Mouse (Mus musculus) liver, embryonic 14.5 days (tissue): ENCODE results near the gene Minos1. TPM values are rescaled to one million over a fixed set of nuclear protein-coding genes. Genes with fewer than 3 reads are reported as not detected.

ENCODE experiments used
- ATAC-seq: fragments of 200-750 bp; cut with Nextera tagmentation; 2 replicates; pipeline ENCODE4 v1.8.0; 2017; ENCODE audit warnings: moderate number of reproducible peaks, mild to moderate bottlenecking, moderate library complexity; ENCODE audit not compliant: insufficient read depth
- DNase-seq, 3 experiments: peaks; one replicate each; pipeline ENCODE4 v3.0.0-alpha.2; 2012 to 2013; ENCODE audit warnings: low read depth in 3 of 3, low spot score in 3 of 3
- H3K27ac ChIP-seq: fragments of 300-500 bp; sonication (generic); 2 replicates; pipeline ENCODE4 v1.5.1; 2014; ENCODE audit warnings: moderate library complexity, mild to moderate bottlenecking, control low read depth, inconsistent platforms
- H3K27me3 ChIP-seq: fragments of 300-500 bp; sonication (generic); 2 replicates; pipeline ENCODE4 v1.6.1; 2014; ENCODE audit warnings: mild to moderate bottlenecking, low read length, moderate library complexity; ENCODE audit not compliant: control insufficient read depth, insufficient read depth
- H3K36me3 ChIP-seq: fragments of 300-500 bp; sonication (generic); replicated peaks from 2 replicates; pipeline ENCODE4 v1.6.1; 2014; ENCODE audit warnings: low read depth; ENCODE audit not compliant: control insufficient read depth, insufficient read depth
- H3K4me1 ChIP-seq, 2 experiments: fragments of 200-500 bp in 1 of 2; fragments of 300-500 bp in 1 of 2; sonication (generic) in 1 of 2; replicated peaks; 2 replicates each; pipeline ENCODE4 v1.6.1; 2012 to 2014; ENCODE audit warnings: antibody characterized with exemption in 1 of 2, inconsistent platforms in 1 of 2, low read length in 1 of 2; ENCODE audit not compliant: control insufficient read depth in 2 of 2, insufficient read depth in 2 of 2
- H3K4me2 ChIP-seq: fragments of 300-500 bp; sonication (generic); 2 replicates; pipeline ENCODE4 v1.6.1; 2014; ENCODE audit warnings: low read depth, mild to moderate bottlenecking, control low read depth, moderate library complexity
- H3K4me3 ChIP-seq, 2 experiments: fragments of 200-500 bp in 1 of 2; fragments of 300-500 bp in 1 of 2; sonication (generic) in 1 of 2; 2 replicates each; pipeline ENCODE4 v1.5.1; 2012 to 2014; ENCODE audit warnings: low read depth in 2 of 2, low read length in 2 of 2, mild to moderate bottlenecking in 2 of 2, control low read depth in 1 of 2, inconsistent platforms in 1 of 2, moderate library complexity in 1 of 2; ENCODE audit not compliant: insufficient read depth in 1 of 2
- H3K9ac ChIP-seq: fragments of 300-500 bp; sonication (generic); replicated peaks from 2 replicates; pipeline ENCODE4 v1.6.1; 2014; ENCODE audit warnings: mild to moderate bottlenecking, control low read depth, moderate library complexity
- H3K9me3 ChIP-seq: fragments of 300-500 bp; sonication (generic); 2 replicates; pipeline ENCODE4 v1.6.1; 2016; ENCODE audit warnings: low read length, mixed read lengths; ENCODE audit not compliant: control insufficient read depth
- CTCF ChIP-seq: IDR thresholded peaks from 2 replicates; pipeline ENCODE4 v1.5.1; 2016; ENCODE audit warnings: antibody characterized with exemption, low read depth, control low read depth
- EP300 ChIP-seq: IDR thresholded peaks from 2 replicates; pipeline ENCODE4 v1.6.1; 2016; ENCODE audit warnings: antibody characterized with exemption, low read depth
- WGBS: fragments of 180-500 bp; shearing (Covaris S2); extraction: QIAGEN DNeasy Blood & Tissue Kit; methylation state at CpG from one replicate; pipeline ENCODE4 v1.1.7; 2014; ENCODE audit not compliant: insufficient replicate concordance; 5-methylcytosine and 5-hydroxymethylcytosine counted together
- polyA plus RNA-seq, 2 experiments: library from polyadenylated mRNA; depleted of rRNA in 1 of 2; stranded (reverse) in 1 of 2; unstranded in 1 of 2; fragments of >200 nt; fragmentation: Nextera tagmentation in 1 of 2; extraction: Ambion mirVana in 1 of 2; gene quantifications; 2 replicates each; pipeline versions ENCODE4 v1.2.1 to v1.2.3; 2012 to 2014

Minos1 gene
- polyA plus RNA-seq, 2 experiments, result 94.0 to 424 TPM

DNA sequence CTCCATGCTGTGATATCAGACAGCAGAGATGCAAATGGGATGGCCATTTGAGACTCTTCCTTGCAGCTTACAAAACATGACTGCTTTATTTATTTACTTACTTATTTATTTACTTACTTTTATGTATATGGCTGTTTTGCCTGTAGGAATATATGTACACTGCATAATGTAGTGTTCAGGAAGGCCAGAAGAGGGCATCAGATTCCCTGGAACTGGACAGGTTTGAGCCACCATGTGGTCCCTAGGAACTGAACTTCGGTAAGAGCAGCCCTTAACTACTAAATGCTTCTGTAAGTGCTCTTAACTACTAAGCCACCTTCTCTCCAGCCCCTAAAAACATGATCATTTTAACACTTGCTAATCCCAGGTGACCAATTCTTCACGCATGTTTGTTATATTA is 52.6 kb downstream of the Minos1 start:
- peak in 1 of 3 experiments; percentile 11 for DNase-seq
- H3K4me2 ChIP-seq, result no peak overlapping the region
- 34% methylated on average over 2 of the region's 2 CpGs for WGBS
- ATAC-seq, result no peak
- H3K27me3 ChIP-seq, result peaks cover 34% of the 10 kb centered on the region
- peak; percentile 37; the same call in 1 of the 2 replicates for TF ChIP-seq CTCF
- TF ChIP-seq EP300, result no peak
- H3K36me3 ChIP-seq, result no peaks in the 10 kb centered on the region
- no peak overlapping the region for H3K9ac ChIP-seq
- H3K9me3 ChIP-seq, result no peaks in the 10 kb centered on the region
- no peaks in the 10 kb centered on the region for H3K4me1 ChIP-seq
- no peak overlapping the region for H3K4me3 ChIP-seq
- no peak overlapping the region for H3K27ac ChIP-seq

DNA sequence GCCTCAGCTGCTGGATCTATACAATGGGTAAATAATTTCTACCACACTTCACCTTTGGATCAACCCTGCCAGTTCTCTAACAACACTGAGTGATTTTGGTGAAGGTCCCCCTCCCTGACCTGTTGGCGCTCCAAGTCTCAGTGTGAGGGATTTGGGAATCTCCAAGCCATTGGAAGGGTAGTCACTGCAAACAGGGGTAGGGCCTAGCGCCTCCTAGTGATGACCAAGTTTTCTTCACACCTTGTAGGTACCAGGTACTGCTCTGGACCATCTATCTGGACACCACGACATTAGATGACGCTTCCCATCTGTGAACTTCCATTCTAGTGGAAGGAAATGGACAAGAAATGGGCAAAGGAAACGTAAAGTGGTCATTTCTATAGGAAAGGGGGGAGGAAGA is 55.0 kb downstream of the Minos1 start:
- Histone ChIP-seq H3K4me3 (no peak overlapping the region), H3K36me3 (no peaks in the 10 kb centered on the region), H3K27ac (no peak overlapping the region), H3K27me3 (peaks cover 34% of the 10 kb centered on the region), H3K9me3 (no peaks in the 10 kb centered on the region), H3K4me2 (no peak overlapping the region), H3K9ac (no peak overlapping the region), H3K4me1 (no peaks in the 10 kb centered on the region)
- DNase-seq (no peak), ATAC-seq (no peak)
- TF ChIP-seq CTCF, result peak; percentile 38; the same call in 1 of the 2 replicates
- no peak for TF ChIP-seq EP300
- WGBS, result 10% methylated on average over 5 of the region's 5 CpGs

DNA sequence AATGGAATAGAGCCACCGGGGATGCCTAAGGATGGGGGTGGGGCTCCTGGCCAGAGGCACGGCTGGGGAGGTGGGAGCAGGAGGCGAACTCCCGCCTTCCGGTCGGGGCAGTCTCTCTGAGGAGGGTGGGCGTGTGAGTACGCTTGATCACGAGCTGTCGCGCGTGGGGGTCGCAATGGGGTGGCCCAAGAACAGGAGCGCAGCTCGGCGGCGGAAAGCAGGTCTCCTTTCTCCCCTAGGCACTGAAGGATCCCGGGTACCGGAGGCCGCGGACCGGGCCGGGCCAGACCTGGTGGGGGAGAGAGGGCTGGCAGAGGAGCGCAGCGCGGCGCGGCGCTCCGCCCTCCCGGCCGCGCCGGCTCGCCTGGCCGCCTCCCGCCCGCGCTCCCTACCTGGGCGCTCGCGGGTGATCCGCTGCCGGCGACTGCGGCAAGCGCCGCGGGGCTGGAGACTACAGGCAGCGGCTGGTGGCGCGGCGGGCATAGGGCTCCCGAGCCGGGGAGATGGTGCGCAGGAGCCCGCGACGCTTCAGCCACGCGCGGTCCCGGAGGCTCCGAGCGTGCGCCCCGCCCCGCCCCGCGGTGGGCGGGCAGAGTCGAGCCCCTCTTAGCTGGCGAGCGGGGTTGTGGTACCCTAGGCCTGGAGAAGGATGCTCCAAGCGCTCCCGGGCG is 55.7 kb downstream of the Minos1 start, which contains the start of gene Htr6:
Gene Htr6 (minus strand): TSS at position 530 of the 671 bp plus-strand sequence.
- H3K4me3 ChIP-seq, result peak within 1 kb of the TSS in 1 of 2 experiments; percentile 30; a peak in 2 of 4 replicates

DNA sequence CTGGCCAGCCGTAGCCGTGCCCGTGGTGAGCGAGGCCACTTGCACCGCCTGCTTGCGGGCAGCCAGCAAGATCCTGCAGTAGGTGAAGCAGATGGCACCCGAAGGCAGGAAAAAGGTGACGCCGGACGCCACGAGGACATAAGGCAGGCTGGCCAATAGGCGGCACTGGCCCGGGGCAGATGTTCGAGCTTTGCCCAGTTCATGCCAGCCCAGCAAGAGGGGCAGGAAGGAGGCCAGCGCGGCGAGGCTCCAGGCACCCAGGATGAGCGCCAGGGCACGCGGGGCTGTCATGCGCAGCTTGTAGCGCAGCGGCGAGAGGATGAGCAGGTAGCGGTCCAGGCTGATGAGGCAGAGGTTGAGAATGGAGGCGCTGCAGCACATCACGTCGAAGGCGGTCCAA is 56.9 kb downstream of the Minos1 start:
- no peaks in the 10 kb centered on the region for H3K9me3 ChIP-seq
- no peaks in the 10 kb centered on the region for H3K36me3 ChIP-seq
- ATAC-seq, result no peak
- no peak for DNase-seq
- no peak overlapping the region for H3K27ac ChIP-seq
- no peak for TF ChIP-seq EP300
- H3K4me3 ChIP-seq, result no peak overlapping the region
- 16% methylated on average over 29 of the region's 29 CpGs for WGBS
- no peak overlapping the region for H3K9ac ChIP-seq
- H3K27me3 ChIP-seq, result peaks cover 34% of the 10 kb centered on the region
- H3K4me1 ChIP-seq, result no peaks in the 10 kb centered on the region
- H3K4me2 ChIP-seq, result no peak overlapping the region

More for the DNA sequence above, 55.7 kb downstream of the Minos1 start, which contains the start of gene Htr6:
- ATAC-seq (no peak), DNase-seq (no peak)
- 1% methylated on average over 76 of the region's 77 CpGs for WGBS
- no peak within 1 kb of the TSS for H3K9ac ChIP-seq
- no peak within 1 kb of the TSS for H3K27ac ChIP-seq
- no peaks in the 10 kb centered on the region for H3K9me3 ChIP-seq
- H3K4me2 ChIP-seq, result peak within 1 kb of the TSS; percentile 44
- H3K27me3 ChIP-seq, result peaks cover 34% of the 10 kb centered on the region
- H3K36me3 ChIP-seq, result no peaks in the 10 kb centered on the region
- TF ChIP-seq CTCF, result no peak
- no peak for TF ChIP-seq EP300
- H3K4me1 ChIP-seq, result no peaks in the 10 kb centered on the region

DNA sequence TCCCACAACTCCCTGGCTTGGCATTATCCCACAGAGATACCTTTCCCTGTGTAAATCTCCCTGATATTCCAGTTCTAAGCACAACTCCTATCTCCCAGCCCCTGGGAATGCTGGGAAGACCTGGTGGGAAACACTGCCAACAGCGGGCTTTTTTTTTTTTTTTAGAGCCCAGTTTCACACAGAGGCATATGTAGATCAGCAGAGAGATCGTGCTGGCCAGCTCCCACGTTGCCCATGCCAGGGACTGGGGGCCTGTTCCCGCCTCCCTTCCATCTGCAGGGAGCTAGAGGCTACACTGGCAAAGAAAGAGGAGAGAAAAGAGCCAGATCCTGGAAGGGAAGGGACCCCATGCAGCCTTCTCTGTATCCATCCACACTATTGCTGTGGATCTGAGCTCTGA is 62.6 kb downstream of the Minos1 start:
- no peak overlapping the region for H3K27ac ChIP-seq
- H3K9me3 ChIP-seq, result no peaks in the 10 kb centered on the region
- H3K4me1 ChIP-seq, result no peaks in the 10 kb centered on the region
- no peak for DNase-seq
- WGBS, result 21% methylated on average over 4 of the region's 4 CpGs
- H3K27me3 ChIP-seq, result no peaks in the 10 kb centered on the region
- ATAC-seq, result no peak
- TF ChIP-seq EP300 (no peak), CTCF (no peak)
- H3K36me3 ChIP-seq, result no peaks in the 10 kb centered on the region
- H3K9ac ChIP-seq, result no peak overlapping the region
- H3K4me2 ChIP-seq, result no peak overlapping the region
- no peak overlapping the region for H3K4me3 ChIP-seq
